Mouse (Mus musculus): ENCODE measurements around the gene Secisbp2l.

The Secisbp2l gene

GRCm38 (mm10) chr2:125702851-125703250 is 79.8 kb downstream of the Secisbp2l start:
- no peak for DNase-seq

- DNase-seq = no peak
Measured at GRCm38 (mm10) chr2:125701606-125702005, 81.1 kb downstream of the Secisbp2l start.

- peak in 1 of 2 experiments; percentile 38 for DNase-seq
Measured at GRCm38 (mm10) chr2:125696219-125696618, 86.5 kb downstream of the Secisbp2l start.

- DNase-seq = no peak
Measured at GRCm38 (mm10) chr2:125694798-125695197, 87.9 kb downstream of the Secisbp2l start.

- no peak for DNase-seq
Measured at GRCm38 (mm10) chr2:125692010-125692409, 90.7 kb downstream of the Secisbp2l start.
